Mouse (Mus musculus) cerebellum, postnatal 14 days (tissue): ENCODE measurements around the gene Hspg2.

Experiments used
- DNase-seq, 2 experiments: peaks; one replicate each; pipeline ENCODE4 v3.0.0; 2021; ENCODE audit warnings: mixed read lengths in 2 of 2

The Hspg2 gene

DNA sequence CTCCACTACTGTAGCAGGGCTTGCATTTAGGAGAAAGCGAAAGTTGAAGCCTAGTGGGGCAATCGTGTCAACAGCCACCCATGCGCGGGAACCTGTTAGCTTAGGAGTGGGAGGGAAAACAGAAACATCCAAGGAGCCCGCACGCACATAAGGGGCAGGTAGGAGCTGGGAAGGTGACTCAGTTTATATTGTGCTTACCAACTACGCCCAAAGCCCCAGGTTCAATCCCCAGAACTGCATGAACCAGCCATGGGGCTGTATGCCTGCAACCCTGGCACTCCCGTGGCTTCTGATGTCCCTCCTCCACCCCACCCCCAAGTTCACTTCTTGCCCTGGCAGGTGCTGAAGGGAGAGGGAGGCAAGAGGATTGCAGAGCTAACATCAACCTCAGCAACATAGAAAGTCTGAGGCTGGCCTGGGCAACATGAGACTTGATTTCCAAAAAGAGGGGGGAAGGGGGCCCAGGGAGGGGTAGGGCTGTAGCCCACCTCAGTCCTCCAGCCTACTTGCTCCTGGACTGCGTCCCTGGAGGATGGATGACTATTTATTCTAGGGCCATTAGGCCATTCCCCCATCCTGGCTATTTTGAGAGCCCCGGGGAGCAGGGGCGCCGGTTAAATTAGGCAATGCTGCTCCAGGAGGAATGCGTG is 12.9 kb downstream of the Hspg2 start:
- no peak for DNase-seq

DNA sequence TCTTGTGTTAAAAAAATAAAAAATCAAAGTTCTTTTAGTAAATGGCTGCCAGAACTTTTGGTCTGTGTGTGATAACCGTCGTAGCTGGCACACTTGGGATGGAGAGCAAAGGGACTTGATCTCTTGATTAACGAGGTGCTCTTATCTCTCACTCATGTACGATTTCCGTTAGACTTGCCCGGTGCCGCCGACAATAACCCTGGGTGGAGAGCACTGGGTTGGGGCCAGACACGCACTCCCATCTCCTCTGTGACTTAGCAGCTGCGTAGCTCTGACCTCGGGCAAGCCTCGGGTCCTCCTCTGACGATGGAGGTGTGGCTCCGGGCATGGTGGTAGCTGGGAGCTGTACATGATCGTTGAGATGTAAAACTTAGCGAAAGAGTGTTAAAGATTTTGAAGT is 15.3 kb downstream of the Hspg2 start:
- no peak for DNase-seq

DNA sequence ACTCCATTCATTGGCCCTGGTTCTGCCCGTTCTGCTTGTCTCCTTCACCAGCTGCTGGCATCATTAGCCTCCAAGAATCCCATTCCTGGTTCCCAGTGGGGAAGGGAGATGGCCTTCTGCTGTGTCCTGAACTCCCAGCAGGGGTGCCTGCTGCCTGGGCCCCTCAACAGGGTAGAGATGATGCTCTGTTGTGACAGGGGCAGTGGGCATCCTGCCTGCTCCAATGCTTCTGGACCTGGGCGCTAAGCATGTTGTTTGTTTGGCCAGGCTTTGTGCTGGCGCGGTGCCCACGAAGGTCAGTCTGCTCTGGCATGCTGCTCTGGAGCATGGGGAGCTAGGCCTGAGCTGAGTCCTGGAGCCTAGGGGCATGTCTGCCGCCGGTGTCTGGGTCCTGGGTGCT is 16.0 kb downstream of the Hspg2 start:
- peak; percentile 91 to 95 for DNase-seq

GRCm38 (mm10) chr4:137485258-137485960 is 16.8 kb downstream of the Hspg2 start:
- peak in 1 of 2 experiments; percentile 50 for DNase-seq

GRCm38 (mm10) chr4:137486081-137487014 is 17.8 kb downstream of the Hspg2 start:
- peak in 1 of 2 experiments; percentile 45 for DNase-seq

DNA sequence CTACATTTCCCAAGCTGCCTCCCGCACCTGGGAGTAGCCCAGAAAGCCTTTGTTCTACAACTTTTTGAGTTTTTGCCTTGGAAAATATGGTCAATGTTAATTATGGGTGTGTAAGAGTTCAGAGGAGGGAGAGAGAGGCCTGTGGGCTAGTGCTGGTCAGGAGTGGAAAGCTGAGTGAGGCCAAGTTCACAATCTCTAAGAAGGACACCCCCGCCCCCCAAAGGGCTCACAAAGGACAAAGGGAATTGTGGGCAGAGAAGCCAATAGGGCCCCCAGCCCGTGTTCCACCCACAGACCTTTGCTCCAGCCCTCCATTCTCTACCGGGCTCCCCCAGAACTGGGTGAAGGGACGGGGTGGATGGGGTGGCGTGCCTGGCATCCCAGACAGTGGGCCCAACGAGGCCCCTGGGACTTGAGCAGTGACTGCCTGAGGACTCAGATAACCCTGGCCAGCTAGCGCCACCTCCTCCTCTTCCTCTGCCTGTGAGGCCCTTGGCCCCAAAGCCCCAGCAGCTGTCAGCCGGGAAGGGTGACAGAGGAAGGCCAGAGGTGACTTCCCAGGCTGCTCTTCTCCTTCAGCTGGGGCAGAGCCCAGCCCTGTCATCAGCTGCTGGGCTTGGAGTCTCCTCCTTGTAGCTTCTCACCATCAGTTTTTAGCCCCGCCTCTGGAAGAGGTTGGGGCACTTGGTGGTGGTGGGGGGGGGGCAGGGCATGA is 18.9 kb downstream of the Hspg2 start:
- no peak for DNase-seq

- no peak for DNase-seq
Observed at GRCm38 (mm10) chr4:137488038-137488437, 19.5 kb downstream of the Hspg2 start.

DNA sequence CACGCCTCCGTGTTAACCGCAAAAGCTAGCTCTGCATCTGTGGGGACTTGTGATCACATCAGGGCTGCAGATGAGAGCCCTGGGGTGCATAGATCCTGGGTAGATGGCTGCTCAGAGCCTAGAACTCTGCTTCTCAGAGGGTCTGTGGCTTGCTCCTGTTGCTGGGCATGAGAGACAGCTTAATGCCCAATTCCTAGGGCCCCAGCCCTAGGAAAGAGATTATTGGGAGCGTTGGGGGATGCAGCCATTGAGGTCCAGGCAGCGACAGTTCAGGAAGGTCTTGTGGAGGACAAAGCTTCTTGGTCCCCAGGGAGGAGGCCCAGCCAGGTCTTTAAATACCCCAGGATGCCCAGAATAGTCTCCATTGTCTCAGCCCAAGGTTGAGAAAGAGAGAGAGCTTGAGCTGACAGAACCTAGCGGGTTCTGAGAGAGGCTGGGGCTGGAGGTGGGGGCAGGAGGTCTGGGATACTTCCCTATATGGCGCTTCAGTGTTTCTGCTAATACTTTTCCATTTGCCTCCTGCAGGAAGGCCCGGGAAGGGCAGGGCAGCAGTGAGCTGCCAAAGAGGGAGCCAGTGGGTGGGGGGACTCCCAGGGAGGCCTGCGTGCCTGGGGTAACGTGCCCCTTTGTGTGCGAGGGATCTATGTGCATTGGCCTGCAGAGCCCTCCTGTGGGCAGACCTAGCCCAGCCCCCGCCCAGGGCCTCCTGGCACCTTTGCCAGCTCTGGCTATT is 20.2 kb downstream of the Hspg2 start:
- DNase-seq: peak; percentile 41 to 56

- DNase-seq: no peak
Observed at GRCm38 (mm10) chr4:137489996-137490395, 21.4 kb downstream of the Hspg2 start.

DNA sequence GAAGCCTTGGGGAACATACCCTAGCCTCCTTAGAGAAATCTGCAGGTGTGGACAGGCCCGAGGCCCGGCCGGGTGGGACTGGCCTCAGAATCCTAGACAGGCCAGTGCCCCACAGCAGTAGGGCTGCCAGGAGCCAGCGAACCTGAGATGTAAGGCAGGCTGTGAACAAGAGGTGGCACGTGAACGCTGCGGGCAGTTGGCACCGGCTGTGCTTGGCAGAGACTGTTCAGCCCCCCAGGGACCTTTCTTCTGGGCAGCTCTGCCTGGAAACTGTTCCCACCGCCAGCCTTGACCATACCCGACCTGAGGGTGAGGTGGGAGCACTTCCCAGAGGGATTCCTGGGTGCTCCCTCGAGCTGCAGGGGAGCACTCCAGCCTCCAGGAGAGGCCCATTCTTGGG is 24.0 kb downstream of the Hspg2 start:
- DNase-seq: no peak

- no peak for DNase-seq
Observed at GRCm38 (mm10) chr4:137493187-137493586, 24.6 kb downstream of the Hspg2 start.

- peak; percentile 55 to 62 for DNase-seq
Observed at GRCm38 (mm10) chr4:137494751-137495500, 26.4 kb downstream of the Hspg2 start.

- no peak for DNase-seq
Observed at GRCm38 (mm10) chr4:137495501-137496100, 27.0 kb downstream of the Hspg2 start.

GRCm38 (mm10) chr4:137497367-137497766 is 28.8 kb downstream of the Hspg2 start:
- DNase-seq: no peak

DNA sequence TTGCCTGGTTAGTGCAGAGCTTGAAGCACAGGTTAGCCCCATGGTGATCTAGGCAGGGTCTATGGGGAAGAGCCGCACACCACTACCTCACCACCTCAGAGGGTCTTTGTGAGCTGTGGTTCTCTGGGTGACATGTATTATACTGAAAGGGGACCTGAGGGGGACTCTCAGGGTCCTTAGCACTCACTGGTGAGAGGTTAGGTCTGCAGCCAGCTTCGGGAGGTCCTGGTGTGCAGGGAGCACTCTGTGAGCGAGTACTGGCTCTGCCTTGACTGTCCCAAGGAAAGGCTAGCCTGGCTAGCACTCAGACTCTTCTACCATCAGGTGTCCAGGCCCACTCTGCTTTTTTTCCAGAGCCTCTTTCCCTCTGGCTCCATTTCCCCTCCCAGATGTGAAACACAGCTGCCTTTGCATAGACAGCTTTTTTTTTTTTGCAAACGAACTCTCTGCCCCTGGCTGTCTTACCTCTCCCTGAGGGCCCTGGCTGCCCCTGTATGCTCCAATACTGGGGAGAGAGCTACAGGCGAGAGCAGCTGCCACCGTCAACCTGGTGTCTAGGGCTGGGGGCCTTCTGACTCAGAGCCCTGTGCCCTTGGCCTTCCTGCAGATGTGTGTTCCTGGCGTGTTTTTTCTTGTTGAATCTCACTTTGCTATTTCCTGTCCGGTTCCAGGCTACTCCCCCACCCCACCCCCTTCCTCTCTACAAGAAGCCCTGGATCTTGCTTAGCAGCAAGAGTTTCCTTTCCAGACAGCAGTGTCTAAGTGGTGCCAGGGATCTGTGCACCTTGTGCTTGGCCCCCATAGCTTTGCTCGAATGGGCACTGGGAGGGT is 29.5 kb downstream of the Hspg2 start:
- no peak for DNase-seq

DNA sequence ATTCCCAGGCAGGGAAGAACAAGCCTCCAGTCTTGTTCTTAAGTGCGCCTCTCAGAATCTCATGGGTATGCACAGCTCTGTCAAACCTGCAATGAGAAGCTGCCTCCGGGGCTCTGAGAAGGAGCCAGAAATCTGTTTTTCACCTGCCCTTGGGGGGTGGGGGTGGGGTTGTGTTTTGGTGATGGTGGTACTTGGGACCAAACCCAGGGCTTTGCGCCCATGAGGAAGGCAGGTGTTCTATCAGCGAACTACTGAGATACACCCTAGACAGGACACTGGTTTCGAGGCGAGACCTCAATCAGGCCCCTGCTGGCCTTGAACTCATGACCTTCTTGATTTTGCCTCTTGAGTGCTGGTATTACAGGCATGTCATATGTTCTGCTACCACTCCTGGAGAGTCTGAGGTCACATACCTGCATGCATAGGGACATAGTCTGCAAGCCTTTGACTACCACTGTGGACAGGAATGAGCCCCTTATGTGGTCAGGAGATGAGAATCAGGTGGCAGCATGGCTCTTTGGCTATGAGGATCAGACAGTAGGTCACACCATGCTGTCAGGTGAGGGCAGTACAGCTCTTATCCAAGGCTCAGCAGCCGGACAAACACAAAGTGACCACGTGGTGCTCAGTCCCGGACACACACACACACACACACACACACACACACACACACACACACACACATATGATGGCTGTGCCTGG is 30.5 kb downstream of the Hspg2 start:
- no peak for DNase-seq

DNA sequence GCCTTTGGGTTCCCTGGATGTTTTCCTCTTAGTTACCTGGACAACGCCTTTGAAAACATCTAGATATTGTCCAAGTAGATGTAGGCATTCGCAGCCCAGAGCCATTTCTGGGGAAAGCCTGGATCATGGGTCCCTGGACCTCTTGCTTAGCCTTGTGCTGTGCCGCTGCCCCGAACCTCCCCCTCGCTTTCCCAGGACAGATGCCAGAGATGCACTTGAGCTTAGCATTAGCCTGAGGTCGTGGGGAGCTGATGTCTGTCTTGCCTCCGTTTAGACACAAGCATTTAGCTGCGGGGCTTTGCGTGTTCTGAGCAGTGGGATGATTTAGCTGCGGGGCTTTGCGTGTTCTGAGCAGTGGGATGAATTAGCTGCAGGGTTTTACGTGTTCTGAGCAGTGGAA is 31.6 kb downstream of the Hspg2 start:
- DNase-seq: no peak

DNA sequence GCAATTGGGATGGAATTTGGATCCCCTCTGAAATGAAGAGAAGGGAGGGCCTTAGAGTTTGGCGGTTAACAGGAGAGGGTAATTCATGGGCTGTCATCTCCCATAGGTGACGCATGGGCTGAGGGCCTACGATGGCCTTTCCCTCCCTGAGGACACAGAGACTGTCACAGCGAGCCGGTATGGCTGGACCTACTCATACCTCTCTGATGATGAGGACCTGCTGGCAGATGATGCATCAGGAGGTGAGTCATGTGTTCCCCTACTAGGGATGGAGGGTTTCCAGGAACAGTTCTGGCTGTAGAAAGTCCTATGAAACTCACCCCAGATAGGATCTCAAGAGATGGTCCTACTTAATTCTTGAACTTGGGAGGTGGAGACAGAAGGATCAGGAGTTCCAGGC is 32.4 kb downstream of the Hspg2 start:
- no peak for DNase-seq

- DNase-seq: no peak
Observed at GRCm38 (mm10) chr4:137502183-137502582, 33.6 kb downstream of the Hspg2 start.
